Mouse (Mus musculus): ENCODE results near the gene Klk5. TPM values are rescaled to one million over a fixed set of nuclear protein-coding genes. Genes with fewer than 3 reads are reported as not detected.

Klk5 gene
- polyA plus RNA-seq, 1 experiment from 2014 or later, result not detected

DNA sequence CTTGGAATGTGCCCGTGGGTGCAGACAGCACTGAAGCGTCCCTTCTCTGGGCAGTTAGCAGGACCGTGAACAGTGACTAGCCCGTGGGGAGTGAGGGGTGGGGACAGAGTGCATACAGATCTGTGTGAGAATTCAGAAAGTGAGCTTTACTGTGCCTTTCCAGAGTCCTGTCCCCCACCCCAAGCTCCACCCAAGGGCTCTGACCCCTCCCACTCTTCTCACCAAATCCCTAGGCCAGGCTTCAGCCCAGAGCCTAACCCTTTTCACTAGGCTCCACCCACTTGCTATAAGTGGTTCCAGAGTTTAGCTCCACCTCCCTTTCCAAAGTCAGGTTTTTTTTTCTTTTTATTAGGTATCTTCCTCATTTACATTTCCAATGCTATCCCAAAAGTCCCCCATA, 2.0 kb downstream of the Klk5 start:
- WGBS (ENCODE audit: insufficient replicate concordance), result 78% methylated on average over 4 of the region's 4 CpGs
- Histone ChIP-seq H3K27me3 (ENCODE audit: insufficient read depth, low read length) (no peaks in the 10 kb centered on the region), H3K4me3 (ENCODE audit: low read depth, low read length) (no peak overlapping the region), H3K9me3 (ENCODE audit: low read length) (no peaks in the 10 kb centered on the region), H3K9ac (replicated peaks) (no peak overlapping the region), H3K4me2 (ENCODE audit: low read depth, low read length) (no peak overlapping the region), H3K4me1 (ENCODE audit: insufficient read depth) (no peaks in the 10 kb centered on the region), H3K36me3 (replicated peaks; ENCODE audit: insufficient read depth, low read length) (no peaks in the 10 kb centered on the region), H3K27ac (ENCODE audit: low read depth) (no peak overlapping the region)
- DNase-seq (no peak), ATAC-seq (no peak)
- TF ChIP-seq CTCF (IDR thresholded peaks at IDR 0.05; ENCODE audit: low read depth) (no peak), EP300 (IDR thresholded peaks at IDR 0.05; ENCODE audit: low read depth) (no peak)

DNA sequence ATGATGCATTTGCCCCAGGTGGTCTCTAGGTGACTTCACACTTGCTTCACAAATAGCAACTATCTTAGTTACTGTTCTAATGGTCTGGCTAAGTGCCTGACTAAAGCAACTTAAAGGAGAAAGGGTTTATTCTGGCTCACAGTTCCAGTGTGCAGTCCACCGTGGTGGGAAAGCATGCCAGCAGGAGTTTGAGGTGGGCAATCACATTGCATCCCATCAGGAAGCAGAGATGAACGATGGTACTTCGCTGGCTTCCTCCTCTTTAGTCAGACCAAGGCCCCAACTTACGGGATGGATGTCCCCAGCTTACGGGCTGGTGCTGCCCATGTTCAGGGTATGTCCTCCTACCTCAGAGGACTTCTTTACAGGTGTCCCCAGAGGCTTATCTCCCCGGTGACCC, 9.8 kb downstream of the Klk5 start:
- TF ChIP-seq EP300 (IDR thresholded peaks at IDR 0.05; ENCODE audit: low read depth), result no peak
- TF ChIP-seq CTCF (IDR thresholded peaks at IDR 0.05; ENCODE audit: low read depth), result no peak
- no peaks in the 10 kb centered on the region for H3K36me3 ChIP-seq (replicated peaks; ENCODE audit: insufficient read depth, low read length)
- H3K9me3 ChIP-seq (ENCODE audit: low read length), result no peaks in the 10 kb centered on the region
- H3K4me1 ChIP-seq (ENCODE audit: insufficient read depth), result no peaks in the 10 kb centered on the region
- H3K9ac ChIP-seq (replicated peaks), result no peak overlapping the region
- H3K27me3 ChIP-seq (ENCODE audit: insufficient read depth, low read length), result no peaks in the 10 kb centered on the region
- H3K4me3 ChIP-seq (ENCODE audit: low read depth, low read length), result no peak overlapping the region
- 76% methylated on average over 6 of the region's 6 CpGs for WGBS (ENCODE audit: insufficient replicate concordance)
- H3K27ac ChIP-seq (ENCODE audit: low read depth), result no peak overlapping the region
- no peak overlapping the region for H3K4me2 ChIP-seq (ENCODE audit: low read depth, low read length)
- no peak for ATAC-seq
- DNase-seq, result no peak

DNA sequence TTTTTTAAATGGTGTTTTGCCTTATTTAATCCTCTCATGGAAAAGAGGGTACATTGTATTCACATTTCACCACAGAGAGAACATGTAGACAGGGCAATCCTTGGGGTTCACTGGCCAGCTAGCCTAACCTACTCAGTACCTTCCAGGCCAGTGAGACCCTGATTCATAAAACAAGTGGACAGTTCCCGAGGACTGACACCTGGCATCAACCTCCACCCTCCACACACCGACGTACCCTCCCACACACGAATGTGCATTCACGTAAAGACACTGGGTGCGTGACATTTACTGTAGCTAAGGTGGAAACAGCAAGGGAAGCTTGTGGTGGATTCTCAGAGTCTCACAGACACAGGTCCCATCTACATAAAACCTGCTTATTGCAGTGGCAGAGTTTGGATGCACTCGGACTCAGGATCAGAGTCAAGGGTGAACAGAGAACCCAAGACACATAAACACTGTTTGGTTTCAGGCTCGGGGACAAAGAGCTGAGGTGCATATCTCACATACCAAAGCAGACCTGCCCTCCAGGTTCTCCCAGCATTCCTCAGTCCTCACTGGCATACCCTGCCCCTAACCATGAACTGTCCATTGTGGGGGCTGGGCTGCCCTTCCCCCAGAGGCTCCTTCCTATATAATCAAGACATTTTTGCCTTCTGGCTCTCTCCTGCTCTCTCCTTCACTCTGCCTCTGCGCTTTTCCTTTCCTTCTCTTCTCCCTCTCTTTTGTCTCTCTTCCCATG, 13.0 kb downstream of the Klk5 start:
- Histone ChIP-seq H3K27ac (ENCODE audit: low read depth) (no peak overlapping the region), H3K36me3 (replicated peaks; ENCODE audit: insufficient read depth, low read length) (no peaks in the 10 kb centered on the region), H3K9me3 (ENCODE audit: low read length) (no peaks in the 10 kb centered on the region), H3K9ac (replicated peaks) (no peak overlapping the region), H3K4me3 (ENCODE audit: low read depth, low read length) (no peak overlapping the region), H3K4me2 (ENCODE audit: low read depth, low read length) (no peak overlapping the region), H3K4me1 (ENCODE audit: insufficient read depth) (no peaks in the 10 kb centered on the region), H3K27me3 (ENCODE audit: insufficient read depth, low read length) (no peaks in the 10 kb centered on the region)
- no peak for DNase-seq
- TF ChIP-seq EP300 (IDR thresholded peaks at IDR 0.05; ENCODE audit: low read depth) (no peak), CTCF (IDR thresholded peaks at IDR 0.05; ENCODE audit: low read depth) (no peak)
- ATAC-seq, result no peak
- WGBS (ENCODE audit: insufficient replicate concordance), result 78% methylated on average over 9 of the region's 9 CpGs

DNA sequence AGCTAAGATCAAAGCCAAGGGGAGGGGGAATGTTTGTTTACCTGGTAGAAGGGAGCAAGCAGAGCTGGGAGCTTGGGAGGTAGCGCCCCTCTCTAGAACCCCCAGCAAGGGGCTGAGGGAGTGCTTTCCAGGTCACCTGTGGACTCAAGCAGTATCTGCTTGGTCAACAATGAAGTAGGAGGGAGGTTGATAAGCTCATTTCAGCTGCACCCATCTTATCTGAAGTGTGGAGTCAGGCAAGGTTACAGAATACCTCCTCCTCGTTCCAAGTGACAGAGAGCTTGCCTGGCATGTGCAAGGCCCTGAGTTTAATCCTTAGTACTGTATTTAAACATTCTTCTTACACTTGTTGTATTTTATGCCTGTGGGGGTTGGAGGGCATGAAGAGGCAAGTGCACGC, 13.9 kb downstream of the Klk5 start:
- H3K27ac ChIP-seq (ENCODE audit: low read depth), result no peak overlapping the region
- H3K36me3 ChIP-seq (replicated peaks; ENCODE audit: insufficient read depth, low read length), result no peaks in the 10 kb centered on the region
- no peak overlapping the region for H3K4me2 ChIP-seq (ENCODE audit: low read depth, low read length)
- H3K4me3 ChIP-seq (ENCODE audit: low read depth, low read length), result no peak overlapping the region
- H3K4me1 ChIP-seq (ENCODE audit: insufficient read depth), result no peaks in the 10 kb centered on the region
- no peaks in the 10 kb centered on the region for H3K9me3 ChIP-seq (ENCODE audit: low read length)
- TF ChIP-seq EP300 (IDR thresholded peaks at IDR 0.05; ENCODE audit: low read depth) (no peak), CTCF (IDR thresholded peaks at IDR 0.05; ENCODE audit: low read depth) (no peak)
- DNase-seq (no peak), ATAC-seq (no peak)
- 47% methylated on average over 3 of the region's 3 CpGs for WGBS (ENCODE audit: insufficient replicate concordance)
- H3K9ac ChIP-seq (replicated peaks), result no peak overlapping the region
- H3K27me3 ChIP-seq (ENCODE audit: insufficient read depth, low read length), result no peaks in the 10 kb centered on the region

DNA sequence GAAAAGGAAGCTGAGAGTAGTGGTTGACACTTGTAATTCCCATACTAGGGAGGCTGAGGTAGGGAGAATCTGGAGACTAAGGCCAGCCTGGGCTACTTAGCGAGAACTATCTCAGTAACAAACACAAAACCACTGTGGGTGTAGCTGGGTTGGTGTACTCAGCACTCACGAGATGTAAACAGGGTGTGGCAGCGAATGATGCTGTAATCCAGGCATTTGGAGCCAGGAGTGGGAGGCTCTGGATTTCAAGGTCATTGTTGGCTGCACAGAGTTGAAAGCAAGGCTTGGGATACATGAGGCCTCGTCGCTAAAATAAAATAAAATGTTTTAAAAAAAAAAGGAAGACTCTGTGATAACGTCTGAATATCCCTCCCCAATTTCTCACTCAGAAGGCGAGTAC, 14.5 kb downstream of the Klk5 start:
- Histone ChIP-seq H3K4me3 (ENCODE audit: low read depth, low read length) (no peak overlapping the region), H3K36me3 (replicated peaks; ENCODE audit: insufficient read depth, low read length) (no peaks in the 10 kb centered on the region), H3K4me1 (ENCODE audit: insufficient read depth) (no peaks in the 10 kb centered on the region), H3K9me3 (ENCODE audit: low read length) (no peaks in the 10 kb centered on the region), H3K9ac (replicated peaks) (no peak overlapping the region), H3K27ac (ENCODE audit: low read depth) (no peak overlapping the region), H3K4me2 (ENCODE audit: low read depth, low read length) (no peak overlapping the region), H3K27me3 (ENCODE audit: insufficient read depth, low read length) (no peaks in the 10 kb centered on the region)
- DNase-seq, result no peak
- 60% methylated on average over 7 of the region's 7 CpGs for WGBS (ENCODE audit: insufficient replicate concordance)
- TF ChIP-seq EP300 (IDR thresholded peaks at IDR 0.05; ENCODE audit: low read depth), result no peak
- TF ChIP-seq CTCF (IDR thresholded peaks at IDR 0.05; ENCODE audit: low read depth), result no peak
- ATAC-seq, result no peak

DNA sequence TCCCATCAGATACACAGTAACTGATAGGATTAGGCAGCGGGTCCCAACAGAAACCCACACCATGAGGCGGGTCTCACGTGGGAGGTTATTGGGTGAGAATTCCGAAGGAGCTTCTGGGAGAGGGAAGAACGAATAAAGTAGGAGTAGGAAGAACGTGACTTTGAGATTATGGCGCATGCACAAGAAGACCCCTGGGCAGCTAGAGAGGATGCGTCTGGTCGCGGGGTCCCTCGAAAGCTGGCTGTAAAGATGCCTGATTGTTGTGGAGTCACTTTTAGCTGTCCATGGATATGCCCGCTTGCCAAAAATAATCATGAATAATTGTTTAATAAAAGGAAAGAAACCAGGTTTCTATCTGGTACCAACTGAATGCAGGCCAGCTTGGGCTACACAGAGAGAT, 15.7 kb downstream of the Klk5 start:
- DNase-seq (no peak), ATAC-seq (no peak)
- H3K36me3 ChIP-seq (replicated peaks; ENCODE audit: insufficient read depth, low read length), result no peaks in the 10 kb centered on the region
- H3K4me2 ChIP-seq (ENCODE audit: low read depth, low read length), result no peak overlapping the region
- WGBS (ENCODE audit: insufficient replicate concordance), result 86% methylated on average over 12 of the region's 12 CpGs
- H3K4me1 ChIP-seq (ENCODE audit: insufficient read depth), result no peaks in the 10 kb centered on the region
- TF ChIP-seq CTCF (IDR thresholded peaks at IDR 0.05; ENCODE audit: low read depth), result no peak
- no peak for TF ChIP-seq EP300 (IDR thresholded peaks at IDR 0.05; ENCODE audit: low read depth)
- no peak overlapping the region for H3K27ac ChIP-seq (ENCODE audit: low read depth)
- no peak overlapping the region for H3K4me3 ChIP-seq (ENCODE audit: low read depth, low read length)
- H3K9ac ChIP-seq (replicated peaks), result no peak overlapping the region
- H3K9me3 ChIP-seq (ENCODE audit: low read length), result no peaks in the 10 kb centered on the region
- H3K27me3 ChIP-seq (ENCODE audit: insufficient read depth, low read length), result no peaks in the 10 kb centered on the region
